Mouse (Mus musculus): Measurements from ENCODE around the gene A730061H03Rik. TPM values are rescaled to one million over a fixed set of nuclear protein-coding genes. Genes with fewer than 3 reads are reported as not detected.

A730061H03Rik gene
- polyA plus RNA-seq, 1 experiment from 2014 or later: not detected

GRCm38 (mm10) chr14:55540787-55541321 lies 19.4 kb downstream of the A730061H03Rik start:
- H3K36me3 ChIP-seq: peaks cover 26% of the 10 kb centered on the region
- H3K4me2 ChIP-seq (replicated peaks): peak overlapping the region; percentile 75
- 7% methylated on average over 10 of the region's 10 CpGs for WGBS
- peaks cover 11% of the 10 kb centered on the region for H3K4me1 ChIP-seq
- H3K9ac ChIP-seq: peak overlapping the region; percentile 70
- H3K4me3 ChIP-seq: peak overlapping the region; percentile 57
- H3K27me3 ChIP-seq: no peaks in the 10 kb centered on the region
- peak; percentile 42 for ATAC-seq (ENCODE audit: insufficient number of reproducible peaks, insufficient read depth, low FRiP score, low TSS enrichment)
- H3K27ac ChIP-seq: peak overlapping the region; percentile 84
- H3K9me3 ChIP-seq: no peaks in the 10 kb centered on the region

- WGBS: 0% methylated on average over 32 of the region's 32 CpGs
These were observed 20.0 kb downstream of the A730061H03Rik start, which contains the start of gene Pck2 for GRCm38 (mm10) chr14:55540067-55540786. Gene Pck2 (plus strand): TSS chr14:55540266.

DNA sequence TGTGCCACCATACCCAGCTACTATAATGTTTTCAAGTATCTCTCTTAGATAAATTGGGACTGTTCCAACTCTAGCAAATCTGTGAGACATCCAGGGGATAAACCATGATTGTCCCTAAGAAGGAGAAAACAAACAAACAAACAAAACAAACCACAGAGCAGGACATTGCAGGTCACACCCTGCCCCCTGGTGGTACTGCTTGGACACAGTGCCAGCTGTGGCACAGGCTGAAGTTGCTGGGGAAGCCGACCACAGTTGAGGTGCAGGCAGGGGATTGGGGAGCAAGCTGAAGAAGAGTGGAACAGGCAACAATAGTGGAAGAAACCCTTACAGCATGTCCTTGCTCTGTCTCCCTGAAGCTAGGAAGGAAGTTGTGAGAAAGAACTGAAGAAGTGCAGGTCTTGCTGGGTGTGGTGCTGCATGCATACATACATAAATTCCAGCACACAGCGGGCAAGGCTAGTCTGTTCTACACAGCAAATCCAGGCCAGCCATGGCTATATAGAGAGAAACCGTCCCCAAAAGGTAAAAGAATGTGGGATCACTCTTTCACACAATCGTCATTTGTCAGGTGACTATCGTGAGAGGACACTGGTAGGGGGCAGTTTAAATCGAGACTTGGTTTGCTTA lies 24.0 kb downstream of the A730061H03Rik start:
- Histone ChIP-seq H3K4me2 (replicated peaks) (no peak overlapping the region), H3K9me3 (no peaks in the 10 kb centered on the region), H3K4me1 (peaks cover 6% of the 10 kb centered on the region), H3K4me3 (no peak overlapping the region), H3K27me3 (no peaks in the 10 kb centered on the region), H3K27ac (no peak overlapping the region), H3K9ac (no peak overlapping the region), H3K36me3 (no peaks in the 10 kb centered on the region)
- WGBS: 49% methylated on average over 6 of the region's 6 CpGs
- ATAC-seq (ENCODE audit: insufficient number of reproducible peaks, insufficient read depth, low FRiP score, low TSS enrichment): no peak

More at GRCm38 (mm10) chr14:55540067-55540786, 20.0 kb downstream of the A730061H03Rik start, which contains the start of gene Pck2:
- Histone ChIP-seq H3K4me1 (peaks cover 11% of the 10 kb centered on the region), H3K4me3 (peak within 1 kb of the TSS; percentile 57), H3K36me3 (peaks cover 20% of the 10 kb centered on the region), H3K4me2 (replicated peaks) (peak within 1 kb of the TSS; percentile 75), H3K9me3 (no peaks in the 10 kb centered on the region), H3K27me3 (no peaks in the 10 kb centered on the region), H3K9ac (peak within 1 kb of the TSS; percentile 70), H3K27ac (peak within 1 kb of the TSS; percentile 84)
- peak; percentile 89 for ATAC-seq (ENCODE audit: insufficient number of reproducible peaks, insufficient read depth, low FRiP score, low TSS enrichment)

DNA sequence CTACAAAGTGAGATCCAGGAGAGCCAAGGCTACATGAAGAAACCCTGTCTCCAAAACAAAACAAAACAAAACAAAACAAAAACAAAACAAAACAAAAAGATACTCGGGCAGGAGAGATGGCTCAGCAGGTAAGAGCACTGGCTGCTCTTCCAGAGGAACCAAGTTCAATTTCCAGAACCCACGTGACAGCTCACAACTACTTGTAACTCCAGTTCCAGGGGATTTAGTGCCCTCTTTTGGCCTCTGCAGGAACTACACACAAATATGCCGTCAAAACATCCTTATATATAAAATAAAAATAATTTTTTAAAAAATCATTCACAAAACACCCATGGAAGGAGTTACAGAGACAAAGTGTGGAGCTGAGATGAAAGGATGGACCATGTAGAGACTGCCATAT lies 32.3 kb downstream of the A730061H03Rik start:
- no peak for ATAC-seq (ENCODE audit: insufficient number of reproducible peaks, insufficient read depth, low FRiP score, low TSS enrichment)

DNA sequence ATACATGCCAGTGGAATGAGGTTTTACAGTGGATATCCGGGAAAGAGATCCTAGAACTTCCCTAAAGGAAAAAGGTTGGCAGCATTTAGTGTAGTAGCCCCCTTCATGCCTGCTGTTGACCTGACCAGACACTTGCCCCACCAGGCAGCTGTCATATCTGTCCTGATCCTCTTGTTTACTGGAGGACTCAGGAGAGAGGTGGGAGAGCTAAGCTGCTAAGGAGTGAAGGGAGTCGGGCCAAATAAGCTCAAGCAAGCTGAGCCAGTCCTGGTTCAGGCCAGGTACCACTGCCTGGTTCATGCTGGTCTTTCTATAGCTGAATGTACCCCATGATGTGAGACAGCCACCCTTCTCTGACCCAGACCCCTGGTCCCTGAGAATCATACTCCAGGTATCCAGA lies 33.5 kb downstream of the A730061H03Rik start:
- H3K9me3 ChIP-seq: no peaks in the 10 kb centered on the region
- no peak overlapping the region for H3K4me2 ChIP-seq (replicated peaks)
- no peak overlapping the region for H3K9ac ChIP-seq
- H3K36me3 ChIP-seq: no peaks in the 10 kb centered on the region
- H3K4me1 ChIP-seq: no peaks in the 10 kb centered on the region
- ATAC-seq (ENCODE audit: insufficient number of reproducible peaks, insufficient read depth, low FRiP score, low TSS enrichment): no peak
- no peak overlapping the region for H3K27ac ChIP-seq
- H3K27me3 ChIP-seq: peaks cover 18% of the 10 kb centered on the region
- 78% methylated on average over 2 of the region's 2 CpGs for WGBS
- no peak overlapping the region for H3K4me3 ChIP-seq

More for the DNA sequence above, 32.3 kb downstream of the A730061H03Rik start:
- H3K4me1 ChIP-seq: no peaks in the 10 kb centered on the region
- H3K4me3 ChIP-seq: no peak overlapping the region
- H3K9ac ChIP-seq: no peak overlapping the region
- H3K36me3 ChIP-seq: no peaks in the 10 kb centered on the region
- no peak overlapping the region for H3K27ac ChIP-seq
- WGBS: 25% methylated on average over 3 of the region's 3 CpGs
- H3K27me3 ChIP-seq: peaks cover 6% of the 10 kb centered on the region; the same call in 1 of the 2 replicates
- H3K9me3 ChIP-seq: no peaks in the 10 kb centered on the region
- H3K4me2 ChIP-seq (replicated peaks): no peak overlapping the region

DNA sequence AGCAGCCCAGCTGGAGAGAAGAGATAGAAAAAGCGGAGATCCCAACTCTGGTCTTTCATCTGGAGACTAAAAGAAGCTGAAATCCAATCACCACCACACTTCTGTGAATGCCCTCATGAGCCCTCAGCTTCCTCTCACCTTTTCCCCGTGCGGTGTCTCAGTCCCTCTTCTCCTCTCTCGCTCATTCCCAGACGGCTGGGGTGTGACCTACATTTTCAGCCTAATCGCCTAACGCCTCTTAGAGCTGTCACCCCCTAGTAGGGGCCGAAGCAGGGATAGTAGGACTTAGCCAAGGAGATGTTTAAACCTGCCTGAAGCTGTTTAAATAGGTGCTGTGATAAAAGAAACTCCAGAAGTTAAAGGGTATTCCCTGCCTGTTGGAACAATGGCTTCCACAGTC lies 35.4 kb downstream of the A730061H03Rik start, which contains the start of gene Nrl:
Gene Nrl, minus strand, starts transcription at position 197 of the 400 bp plus-strand sequence.
- Histone ChIP-seq H3K4me2 (replicated peaks) (no peak within 1 kb of the TSS), H3K27me3 (peaks cover 37% of the 10 kb centered on the region), H3K4me3 (no peak within 1 kb of the TSS), H3K27ac (no peak within 1 kb of the TSS), H3K36me3 (no peaks in the 10 kb centered on the region), H3K4me1 (peaks cover 5% of the 10 kb centered on the region; the same call in 1 of the 2 replicates), H3K9ac (no peak within 1 kb of the TSS), H3K9me3 (no peaks in the 10 kb centered on the region)
- 41% methylated on average over 8 of the region's 8 CpGs for WGBS
- no peak for ATAC-seq (ENCODE audit: insufficient number of reproducible peaks, insufficient read depth, low FRiP score, low TSS enrichment)

DNA sequence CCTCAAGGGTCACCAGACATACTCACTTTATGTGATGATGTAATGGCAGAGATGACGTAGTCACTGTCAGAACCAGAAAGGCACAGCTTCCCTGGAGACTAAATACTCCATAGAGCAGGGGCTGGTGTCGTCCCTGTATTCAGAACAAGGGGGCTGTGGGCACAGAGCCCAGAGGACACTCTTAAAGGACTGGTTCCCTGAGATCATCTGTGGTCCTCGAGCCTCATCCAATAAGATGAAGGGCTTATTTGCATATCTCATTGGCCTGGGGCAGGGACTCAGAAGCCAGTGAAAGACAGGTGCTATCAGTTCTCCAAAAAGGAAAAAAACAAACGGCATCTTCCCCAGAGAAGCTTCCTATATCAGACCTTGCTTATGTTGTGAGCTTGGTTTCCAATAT lies 36.1 kb downstream of the A730061H03Rik start:
- H3K27me3 ChIP-seq: peaks cover 41% of the 10 kb centered on the region

GRCm38 (mm10) chr14:55520451-55521361 lies 39.5 kb downstream of the A730061H03Rik start:
- H3K27ac ChIP-seq: no peak overlapping the region

More for the DNA sequence above, 36.1 kb downstream of the A730061H03Rik start:
- WGBS: 62% methylated on average over 4 of the region's 4 CpGs
- Histone ChIP-seq H3K9ac (no peak overlapping the region), H3K4me3 (no peak overlapping the region), H3K4me2 (replicated peaks) (no peak overlapping the region), H3K4me1 (peaks cover 5% of the 10 kb centered on the region; the same call in 1 of the 2 replicates), H3K27ac (no peak overlapping the region), H3K36me3 (no peaks in the 10 kb centered on the region), H3K9me3 (no peaks in the 10 kb centered on the region)
- ATAC-seq (ENCODE audit: insufficient number of reproducible peaks, insufficient read depth, low FRiP score, low TSS enrichment): no peak

DNA sequence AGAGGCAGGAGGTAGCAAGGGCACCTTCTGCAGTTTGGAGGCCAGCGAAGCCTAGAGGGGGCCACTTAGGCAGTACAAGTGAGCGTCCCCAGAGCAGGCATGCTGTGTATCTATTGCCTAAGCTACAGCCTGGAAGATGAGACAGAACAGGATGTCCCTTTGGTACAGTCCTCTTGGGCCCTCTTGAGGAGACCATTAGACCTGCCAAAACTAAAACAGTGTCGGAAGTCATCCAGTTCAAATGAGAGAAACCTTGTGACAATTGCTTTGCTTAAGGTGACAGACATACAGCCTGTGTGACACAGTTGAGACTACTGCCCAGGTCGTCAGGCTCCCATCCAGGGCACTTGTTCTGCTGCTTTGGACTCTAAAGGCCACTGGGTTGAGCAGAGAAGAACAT lies 40.6 kb downstream of the A730061H03Rik start:
- WGBS: 58% methylated on average over 4 of the region's 4 CpGs
- H3K27ac ChIP-seq: no peak overlapping the region
- no peak for ATAC-seq (ENCODE audit: insufficient number of reproducible peaks, insufficient read depth, low FRiP score, low TSS enrichment)

More at GRCm38 (mm10) chr14:55520451-55521361, 39.5 kb downstream of the A730061H03Rik start:
- Histone ChIP-seq H3K9ac (peak overlapping the region; percentile 53), H3K36me3 (no peaks in the 10 kb centered on the region), H3K27me3 (peaks cover 46% of the 10 kb centered on the region), H3K4me3 (peak overlapping the region; percentile 44), H3K4me1 (peaks cover 5% of the 10 kb centered on the region; the same call in 1 of the 2 replicates), H3K4me2 (replicated peaks) (peak overlapping the region; percentile 93), H3K9me3 (no peaks in the 10 kb centered on the region)
- WGBS: under 1% methylated on average over 61 of the region's 61 CpGs
- ATAC-seq (ENCODE audit: insufficient number of reproducible peaks, insufficient read depth, low FRiP score, low TSS enrichment): no peak

DNA sequence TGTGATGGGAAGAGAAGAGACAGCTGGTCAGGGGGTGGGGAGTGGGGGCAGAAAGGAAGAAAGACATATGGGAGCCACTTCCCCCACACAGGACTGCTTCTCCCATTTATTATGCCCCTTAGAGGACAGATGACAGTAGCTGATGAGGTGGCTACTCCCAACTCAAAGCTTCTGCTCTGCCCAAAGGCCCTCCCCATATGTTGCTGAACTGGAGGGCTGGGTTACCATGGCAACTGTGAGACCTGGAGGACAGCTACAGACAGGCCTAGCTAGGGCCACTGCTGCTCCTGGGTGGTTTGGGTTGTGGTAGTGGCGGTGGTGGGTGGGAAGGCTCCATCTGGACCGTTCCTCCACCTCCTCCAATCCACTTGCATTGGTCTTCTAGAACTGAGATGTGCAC lies 41.3 kb downstream of the A730061H03Rik start:
- no peak overlapping the region for H3K9ac ChIP-seq
- H3K4me3 ChIP-seq: no peak overlapping the region
- no peak overlapping the region for H3K27ac ChIP-seq
- WGBS: 50% methylated on average over 2 of the region's 2 CpGs
- no peaks in the 10 kb centered on the region for H3K9me3 ChIP-seq
- peaks cover 5% of the 10 kb centered on the region; the same call in 1 of the 2 replicates for H3K4me1 ChIP-seq
- no peaks in the 10 kb centered on the region for H3K36me3 ChIP-seq
- ATAC-seq (ENCODE audit: insufficient number of reproducible peaks, insufficient read depth, low FRiP score, low TSS enrichment): no peak
- H3K27me3 ChIP-seq: peaks cover 46% of the 10 kb centered on the region
- no peak overlapping the region for H3K4me2 ChIP-seq (replicated peaks)

More for the DNA sequence above, 40.6 kb downstream of the A730061H03Rik start:
- H3K4me2 ChIP-seq (replicated peaks): no peak overlapping the region
- H3K4me3 ChIP-seq: no peak overlapping the region
- no peak overlapping the region for H3K9ac ChIP-seq
- H3K9me3 ChIP-seq: no peaks in the 10 kb centered on the region
- peaks cover 5% of the 10 kb centered on the region; the same call in 1 of the 2 replicates for H3K4me1 ChIP-seq
- H3K27me3 ChIP-seq: peaks cover 46% of the 10 kb centered on the region
- no peaks in the 10 kb centered on the region for H3K36me3 ChIP-seq

DNA sequence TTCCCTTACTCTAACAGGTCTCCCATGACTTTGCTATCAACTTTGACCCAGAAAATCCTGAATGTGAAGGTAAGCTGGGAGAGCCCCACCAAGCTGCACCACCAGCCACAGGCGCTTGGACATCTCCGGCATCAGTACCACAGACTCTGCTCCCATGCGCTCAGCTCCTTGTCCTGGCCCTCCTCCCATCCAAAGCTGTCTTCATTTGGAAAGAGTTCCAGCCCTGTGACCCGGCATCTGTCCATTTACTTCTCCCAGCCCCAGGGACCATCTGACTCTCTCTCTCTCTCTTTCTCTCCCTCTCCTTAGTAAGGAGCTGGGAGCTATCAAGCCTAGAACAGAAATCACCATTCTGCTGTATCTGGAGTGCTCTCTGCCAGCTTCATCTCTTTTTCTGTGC lies 44.4 kb downstream of the A730061H03Rik start:
- Histone ChIP-seq H3K9ac (no peak overlapping the region), H3K27me3 (peaks cover 35% of the 10 kb centered on the region), H3K4me2 (replicated peaks) (no peak overlapping the region), H3K27ac (no peak overlapping the region), H3K4me3 (no peak overlapping the region), H3K4me1 (peaks cover 1% of the 10 kb centered on the region; the same call in 1 of the 2 replicates), H3K9me3 (no peaks in the 10 kb centered on the region), H3K36me3 (no peaks in the 10 kb centered on the region)
- no peak for ATAC-seq (ENCODE audit: insufficient number of reproducible peaks, insufficient read depth, low FRiP score, low TSS enrichment)
- WGBS: 80% methylated on average over 4 of the region's 4 CpGs

All from embryonic facial prominence, embryonic 12.5 days (tissue).